Mouse (Mus musculus) monocyte, adult 59 days (primary cell): Measurements from ENCODE around the gene Gm17026. TPM values are rescaled to one million over a fixed set of nuclear protein-coding genes. Genes with fewer than 3 reads are reported as not detected.

ENCODE experiments used
- total RNA-seq, 2 experiments: library from RNA; stranded (reverse); gene quantifications; one replicate each; pipeline ENCODE4 v1.2.4; 2023

The Gm17026 gene
- not detected for total RNA-seq

DNA sequence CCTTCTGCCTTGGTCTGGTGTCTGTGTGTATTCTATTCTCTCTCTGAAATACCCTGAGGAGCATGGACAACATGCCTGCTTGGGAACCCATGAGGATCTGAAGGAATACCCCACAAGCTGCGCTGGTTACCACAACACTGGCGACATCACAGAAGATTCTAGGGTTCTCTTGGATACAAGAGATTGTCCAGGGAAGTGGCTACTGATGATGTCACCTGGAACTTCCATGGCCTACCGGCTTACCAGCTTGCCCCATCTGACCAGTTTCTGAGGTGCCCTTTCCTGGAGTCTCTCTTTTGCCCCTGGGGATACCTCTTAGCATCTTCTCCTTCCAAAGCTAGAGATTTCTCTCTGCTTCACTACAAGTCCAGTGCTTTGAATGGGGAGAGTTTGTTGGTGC lies at the start of gene Gm17026:
Gene Gm17026, minus strand, starts transcription at position 101 of the 400 bp plus-strand sequence.

DNA sequence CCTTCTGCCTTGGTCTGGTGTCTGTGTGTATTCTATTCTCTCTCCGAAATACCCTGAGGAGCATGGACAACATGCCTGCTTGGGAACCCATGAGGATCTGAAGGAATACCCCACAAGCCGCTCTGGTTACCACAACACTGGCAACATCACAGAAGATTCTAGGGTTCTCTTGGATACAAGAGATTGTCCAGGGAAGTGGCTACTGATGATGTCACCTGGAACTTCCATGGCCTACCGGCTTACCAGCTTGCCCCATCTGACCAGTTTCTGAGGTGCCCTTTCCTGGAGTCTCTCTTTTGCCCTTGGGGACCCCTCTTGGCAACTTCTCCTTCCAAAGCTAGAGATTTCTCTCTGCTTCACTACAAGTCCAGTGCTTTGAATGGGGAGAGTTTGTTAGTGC lies 37.4 kb upstream of the Gm17026 start, which contains the start of gene Gm9611:
Gene Gm9611, minus strand, starts transcription at position 101 of the 400 bp plus-strand sequence.

Other genes with a start within 250 kb of the Gm17026 start
- gene Gm7951, start 142.7 kb downstream of the Gm17026 start, total RNA-seq: not detected
- not detected for gene Gm17027, start 97.4 kb downstream of the Gm17026 start, total RNA-seq
- not detected for gene Gm3573, start 69.3 kb downstream of the Gm17026 start, total RNA-seq
- gene Gm9611, start 37.3 kb upstream of the Gm17026 start, total RNA-seq: not detected
- not detected for gene Gm7995, start 50.2 kb upstream of the Gm17026 start, total RNA-seq
- gene Gm8005, start 179.6 kb upstream of the Gm17026 start, total RNA-seq: not detected
- not detected for gene Gm8011, start 203.8 kb upstream of the Gm17026 start, total RNA-seq
- not detected for gene Gm8020, start 242.3 kb upstream of the Gm17026 start, total RNA-seq